Mouse (Mus musculus): Measurements from ENCODE around the gene Herc1. TPM values are rescaled to one million over a fixed set of nuclear protein-coding genes. Genes with fewer than 3 reads are reported as not detected.

Gene Herc1
- polyA plus RNA-seq, 1 experiment from 2014 or later: 24.9 TPM

GRCm38 (mm10) chr9:66338005-66338782 is 12.1 kb upstream of the Herc1 start:
- Histone ChIP-seq H3K4me2 (ENCODE audit: low read depth, severe bottlenecking) (no peak overlapping the region), H3K36me3 (ENCODE audit: control insufficient read depth, insufficient read depth, low read length) (no peaks in the 10 kb centered on the region), H3K27ac (replicated peaks; ENCODE audit: low read depth, low read length) (no peak overlapping the region), H3K4me1 (ENCODE audit: control insufficient read depth, insufficient read depth, low read length) (no peaks in the 10 kb centered on the region), H3K4me3 (ENCODE audit: low read depth, low read length) (no peak overlapping the region), H3K27me3 (ENCODE audit: control insufficient read depth, insufficient read depth, low read length) (no peaks in the 10 kb centered on the region), H3K9me3 (ENCODE audit: control insufficient read depth, low read length) (no peaks in the 10 kb centered on the region), H3K9ac (ENCODE audit: low read length) (no peak overlapping the region)
- DNase-seq (ENCODE audit: low spot score) (peak; percentile 18), ATAC-seq (ENCODE audit: insufficient number of reproducible peaks, low FRiP score, low TSS enrichment, low read depth) (no peak)
- WGBS: 51% methylated on average over 3 of the region's 3 CpGs

GRCm38 (mm10) chr9:66339714-66340113 is 10.5 kb upstream of the Herc1 start:
- H3K27ac ChIP-seq (replicated peaks; ENCODE audit: low read depth, low read length): no peak overlapping the region
- H3K4me2 ChIP-seq (ENCODE audit: low read depth, severe bottlenecking): no peak overlapping the region
- H3K9ac ChIP-seq (ENCODE audit: low read length): no peak overlapping the region
- 61% methylated on average over 1 of the region's 1 CpGs for WGBS
- ATAC-seq (ENCODE audit: insufficient number of reproducible peaks, low FRiP score, low TSS enrichment, low read depth) (no peak), DNase-seq (ENCODE audit: low spot score) (no peak)
- H3K4me3 ChIP-seq (ENCODE audit: low read depth, low read length): no peak overlapping the region
- H3K9me3 ChIP-seq (ENCODE audit: control insufficient read depth, low read length): no peaks in the 10 kb centered on the region
- no peaks in the 10 kb centered on the region for H3K27me3 ChIP-seq (ENCODE audit: control insufficient read depth, insufficient read depth, low read length)
- H3K4me1 ChIP-seq (ENCODE audit: control insufficient read depth, insufficient read depth, low read length): no peaks in the 10 kb centered on the region
- no peaks in the 10 kb centered on the region for H3K36me3 ChIP-seq (ENCODE audit: control insufficient read depth, insufficient read depth, low read length)

- ATAC-seq (ENCODE audit: insufficient number of reproducible peaks, low FRiP score, low TSS enrichment, low read depth): no peak
- DNase-seq (ENCODE audit: low spot score): peak; percentile 6
- Histone ChIP-seq H3K9ac (ENCODE audit: low read length) (no peak overlapping the region), H3K27me3 (ENCODE audit: control insufficient read depth, insufficient read depth, low read length) (no peaks in the 10 kb centered on the region), H3K4me2 (ENCODE audit: low read depth, severe bottlenecking) (no peak overlapping the region), H3K9me3 (ENCODE audit: control insufficient read depth, low read length) (no peaks in the 10 kb centered on the region), H3K36me3 (ENCODE audit: control insufficient read depth, insufficient read depth, low read length) (no peaks in the 10 kb centered on the region), H3K27ac (replicated peaks; ENCODE audit: low read depth, low read length) (no peak overlapping the region), H3K4me3 (ENCODE audit: low read depth, low read length) (no peak overlapping the region), H3K4me1 (ENCODE audit: control insufficient read depth, insufficient read depth, low read length) (no peaks in the 10 kb centered on the region)
- 94% methylated on average over 3 of the region's 3 CpGs for WGBS
Observed at GRCm38 (mm10) chr9:66340394-66341094, 9.7 kb upstream of the Herc1 start.

GRCm38 (mm10) chr9:66347405-66348035 is 2.7 kb upstream of the Herc1 start:
- Histone ChIP-seq H3K4me2 (ENCODE audit: low read depth, severe bottlenecking) (no peak overlapping the region), H3K36me3 (ENCODE audit: control insufficient read depth, insufficient read depth, low read length) (no peaks in the 10 kb centered on the region), H3K4me1 (ENCODE audit: control insufficient read depth, insufficient read depth, low read length) (no peaks in the 10 kb centered on the region), H3K4me3 (ENCODE audit: low read depth, low read length) (no peak overlapping the region), H3K27ac (replicated peaks; ENCODE audit: low read depth, low read length) (no peak overlapping the region), H3K9me3 (ENCODE audit: control insufficient read depth, low read length) (no peaks in the 10 kb centered on the region), H3K27me3 (ENCODE audit: control insufficient read depth, insufficient read depth, low read length) (no peaks in the 10 kb centered on the region), H3K9ac (ENCODE audit: low read length) (no peak overlapping the region)
- ATAC-seq (ENCODE audit: insufficient number of reproducible peaks, low FRiP score, low TSS enrichment, low read depth): no peak
- no peak for DNase-seq (ENCODE audit: low spot score)
- 88% methylated on average over 7 of the region's 7 CpGs for WGBS

GRCm38 (mm10) chr9:66349144-66349859 is 948 bp upstream of the Herc1 start:
- ATAC-seq (ENCODE audit: insufficient number of reproducible peaks, low FRiP score, low TSS enrichment, low read depth) (no peak), DNase-seq (ENCODE audit: low spot score) (no peak)
- no peaks in the 10 kb centered on the region for H3K4me1 ChIP-seq (ENCODE audit: control insufficient read depth, insufficient read depth, low read length)
- no peaks in the 10 kb centered on the region for H3K27me3 ChIP-seq (ENCODE audit: control insufficient read depth, insufficient read depth, low read length)
- H3K9ac ChIP-seq (ENCODE audit: low read length): peak overlapping the region; percentile 96
- peak overlapping the region; percentile 67 for H3K4me2 ChIP-seq (ENCODE audit: low read depth, severe bottlenecking)
- H3K9me3 ChIP-seq (ENCODE audit: control insufficient read depth, low read length): no peaks in the 10 kb centered on the region
- H3K36me3 ChIP-seq (ENCODE audit: control insufficient read depth, insufficient read depth, low read length): no peaks in the 10 kb centered on the region
- H3K4me3 ChIP-seq (ENCODE audit: low read depth, low read length): peak overlapping the region; percentile 99
- 41% methylated on average over 8 of the region's 8 CpGs for WGBS
- 0 out of 2 replicates have a peak overlapping the region, but pooled peaks have one; percentile 87 for H3K27ac ChIP-seq (replicated peaks; ENCODE audit: low read depth, low read length)

- WGBS: 1% methylated on average over 32 of the region's 32 CpGs
- Histone ChIP-seq H3K9me3 (ENCODE audit: control insufficient read depth, low read length) (no peaks in the 10 kb centered on the region), H3K4me3 (ENCODE audit: low read depth, low read length) (peak overlapping the region; percentile 99), H3K27ac (replicated peaks; ENCODE audit: low read depth, low read length) (peak overlapping the region; percentile 87), H3K27me3 (ENCODE audit: control insufficient read depth, insufficient read depth, low read length) (no peaks in the 10 kb centered on the region), H3K9ac (ENCODE audit: low read length) (peak overlapping the region; percentile 96), H3K36me3 (ENCODE audit: control insufficient read depth, insufficient read depth, low read length) (no peaks in the 10 kb centered on the region), H3K4me2 (ENCODE audit: low read depth, severe bottlenecking) (peak overlapping the region; percentile 67), H3K4me1 (ENCODE audit: control insufficient read depth, insufficient read depth, low read length) (no peaks in the 10 kb centered on the region)
- DNase-seq (ENCODE audit: low spot score) (no peak), ATAC-seq (ENCODE audit: insufficient number of reproducible peaks, low FRiP score, low TSS enrichment, low read depth) (peak; percentile 44; the same call in 1 of the 2 replicates)
Observed at GRCm38 (mm10) chr9:66350788-66351430, 659 bp downstream of the Herc1 start.

- H3K9me3 ChIP-seq (ENCODE audit: control insufficient read depth, low read length): no peaks in the 10 kb centered on the region
- no peaks in the 10 kb centered on the region for H3K4me1 ChIP-seq (ENCODE audit: control insufficient read depth, insufficient read depth, low read length)
- H3K4me2 ChIP-seq (ENCODE audit: low read depth, severe bottlenecking): no peak overlapping the region
- no peak for ATAC-seq (ENCODE audit: insufficient number of reproducible peaks, low FRiP score, low TSS enrichment, low read depth)
- H3K9ac ChIP-seq (ENCODE audit: low read length): no peak overlapping the region
- no peak overlapping the region for H3K27ac ChIP-seq (replicated peaks; ENCODE audit: low read depth, low read length)
- no peaks in the 10 kb centered on the region for H3K27me3 ChIP-seq (ENCODE audit: control insufficient read depth, insufficient read depth, low read length)
- no peak overlapping the region for H3K4me3 ChIP-seq (ENCODE audit: low read depth, low read length)
- H3K36me3 ChIP-seq (ENCODE audit: control insufficient read depth, insufficient read depth, low read length): no peaks in the 10 kb centered on the region
- 80% methylated on average over 2 of the region's 2 CpGs for WGBS
- DNase-seq (ENCODE audit: low spot score): no peak
Observed at GRCm38 (mm10) chr9:66352704-66353103, 2.5 kb downstream of the Herc1 start.

- Histone ChIP-seq H3K4me1 (ENCODE audit: control insufficient read depth, insufficient read depth, low read length) (no peaks in the 10 kb centered on the region), H3K4me3 (ENCODE audit: low read depth, low read length) (no peak overlapping the region), H3K36me3 (ENCODE audit: control insufficient read depth, insufficient read depth, low read length) (no peaks in the 10 kb centered on the region), H3K27me3 (ENCODE audit: control insufficient read depth, insufficient read depth, low read length) (no peaks in the 10 kb centered on the region), H3K27ac (replicated peaks; ENCODE audit: low read depth, low read length) (no peak overlapping the region), H3K9me3 (ENCODE audit: control insufficient read depth, low read length) (no peaks in the 10 kb centered on the region), H3K4me2 (ENCODE audit: low read depth, severe bottlenecking) (no peak overlapping the region), H3K9ac (ENCODE audit: low read length) (no peak overlapping the region)
- WGBS: 89% methylated on average over 4 of the region's 4 CpGs
- ATAC-seq (ENCODE audit: insufficient number of reproducible peaks, low FRiP score, low TSS enrichment, low read depth): no peak
- DNase-seq (ENCODE audit: low spot score): no peak
Observed at GRCm38 (mm10) chr9:66359135-66359534, 8.9 kb downstream of the Herc1 start.
